Mouse (Mus musculus): ENCODE data around the gene Pid1.

The Pid1 gene

GRCm38 (mm10) chr1:84363967-84364366 lies at the start of gene Pid1:
Gene Pid1, minus strand, starts transcription at chr1:84364180.
- in situ Hi-C loops (cut with MboI, MseI): no loop called here

- in situ Hi-C loops (cut with MboI, MseI): no loop called here
These were observed 45.5 kb upstream of the Pid1 start for GRCm38 (mm10) chr1:84409514-84409913.

GRCm38 (mm10) chr1:84408873-84409272 lies 44.9 kb upstream of the Pid1 start:
- in situ Hi-C loops (cut with MboI, MseI): no loop called here

DNA sequence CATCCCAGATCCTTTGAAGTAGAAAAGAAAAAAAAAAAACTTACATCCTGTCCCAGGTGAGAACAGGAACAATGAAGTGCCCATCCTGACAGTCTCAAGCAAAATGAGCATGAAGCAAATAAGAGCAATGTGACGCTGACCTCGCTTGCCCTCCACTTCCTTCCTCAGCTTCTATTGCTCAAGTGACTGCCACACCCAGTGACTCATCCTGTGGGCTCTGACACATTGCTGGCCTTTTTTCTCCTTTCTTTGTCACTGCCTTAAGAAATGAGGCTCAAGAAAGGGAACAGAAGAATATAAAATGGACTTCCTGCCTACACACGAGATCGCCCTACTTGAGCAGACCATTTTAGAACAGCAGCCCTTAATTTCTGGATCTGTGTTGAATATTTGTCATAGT lies 42.9 kb upstream of the Pid1 start:
- in situ Hi-C loops (cut with MboI, MseI): no loop called here

DNA sequence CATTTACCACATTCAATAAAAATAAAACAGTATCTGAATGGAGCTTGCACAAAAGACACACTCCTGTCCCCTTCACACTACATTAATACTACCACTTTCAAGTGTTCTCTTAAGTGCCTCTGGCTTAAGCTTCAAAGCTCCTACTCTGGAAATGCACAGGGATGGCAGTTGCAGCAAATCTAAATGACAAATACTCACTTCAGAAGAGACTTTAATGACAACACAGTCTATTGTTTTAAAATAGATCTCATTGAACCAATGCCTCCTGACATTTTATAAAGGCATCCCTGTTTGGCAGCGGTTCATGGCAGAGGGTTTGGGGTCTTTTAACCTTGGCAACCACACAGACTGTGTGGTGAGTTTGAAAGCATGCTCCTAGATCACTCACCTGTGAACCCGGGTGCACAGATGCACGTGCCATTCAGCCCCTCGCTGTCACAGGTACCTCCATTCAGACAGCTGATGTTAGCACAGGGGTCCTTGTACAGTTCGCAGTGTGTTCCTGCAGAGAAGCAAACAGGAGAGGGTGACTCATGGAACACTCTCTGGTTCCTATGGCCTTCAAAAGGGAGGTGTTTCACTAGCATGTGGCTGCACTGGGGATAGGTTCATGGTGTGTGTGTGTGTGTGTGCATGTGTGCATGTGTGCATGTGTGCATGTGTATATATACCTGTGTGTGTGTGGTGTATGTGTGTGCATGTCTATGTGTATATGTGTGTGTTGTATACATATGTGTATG lies 41.7 kb upstream of the Pid1 start:
- in situ Hi-C loops (cut with MboI, MseI): no loop called here

DNA sequence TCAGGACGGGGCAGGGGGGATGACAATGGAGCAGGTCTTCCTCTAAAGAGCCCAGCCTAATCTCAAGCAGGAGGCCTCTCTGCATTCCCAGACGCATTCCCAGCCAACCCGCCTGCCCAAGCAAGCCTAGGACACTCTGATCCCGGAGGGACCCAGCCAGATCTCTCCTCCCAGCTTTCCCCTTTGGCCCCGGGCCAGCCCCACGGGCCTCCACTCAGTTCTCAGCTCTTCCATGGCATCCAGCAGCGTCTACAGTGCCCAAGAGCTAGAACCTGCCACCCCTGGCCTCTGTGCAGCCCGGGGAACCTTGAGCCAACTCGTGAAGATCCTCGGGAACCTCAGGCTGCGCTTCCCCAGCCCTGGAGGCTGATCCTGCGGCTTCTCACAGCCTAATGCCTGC lies 40.9 kb upstream of the Pid1 start:
- in situ Hi-C loops (cut with MboI, MseI): no loop called here

DNA sequence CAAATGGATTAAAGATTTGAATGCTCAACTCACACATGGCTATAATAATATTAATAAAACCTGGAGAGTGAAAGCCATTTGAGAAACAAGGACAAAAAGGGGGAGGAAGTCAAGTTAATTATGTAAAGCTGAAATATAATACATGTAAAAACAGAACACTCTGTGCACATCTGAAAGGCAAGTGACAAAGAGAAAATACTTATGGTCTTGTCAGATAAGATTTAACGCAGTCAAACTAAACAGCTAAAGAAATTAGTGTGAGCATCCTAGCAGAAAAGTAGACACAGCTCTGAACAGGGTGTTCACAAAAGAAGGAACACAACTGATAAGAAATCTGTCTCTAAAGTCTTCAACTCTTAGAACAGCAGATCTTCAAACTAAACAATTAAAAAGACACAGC lies 38.2 kb upstream of the Pid1 start:
- in situ Hi-C loops (cut with MboI, MseI): no loop called here

DNA sequence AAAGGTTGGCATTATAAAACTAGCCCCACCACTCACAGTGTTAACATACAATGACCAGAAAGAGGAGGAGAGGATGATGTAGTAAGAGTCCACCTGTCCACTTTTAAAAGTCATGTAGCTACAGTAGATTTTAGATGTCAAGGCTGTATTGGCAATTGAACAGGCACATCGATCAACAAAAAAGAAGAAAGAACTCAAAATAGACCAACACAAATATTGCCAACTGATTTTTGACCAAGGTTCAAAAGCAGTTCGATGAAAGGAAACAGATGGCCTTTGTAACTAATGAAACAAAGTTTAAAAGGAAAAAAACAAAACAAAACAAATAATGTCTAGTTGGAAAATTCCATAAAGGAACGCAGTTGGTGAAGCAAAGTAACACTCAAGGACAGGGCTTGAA lies 35.7 kb upstream of the Pid1 start:
- in situ Hi-C loops (cut with MboI, MseI): no loop called here

- in situ Hi-C loops (cut with MboI, MseI): no loop called here
These were observed 35.1 kb upstream of the Pid1 start for GRCm38 (mm10) chr1:84399118-84399517.

GRCm38 (mm10) chr1:84396787-84397186 lies 32.8 kb upstream of the Pid1 start:
- in situ Hi-C loops (cut with MboI, MseI): no loop called here

DNA sequence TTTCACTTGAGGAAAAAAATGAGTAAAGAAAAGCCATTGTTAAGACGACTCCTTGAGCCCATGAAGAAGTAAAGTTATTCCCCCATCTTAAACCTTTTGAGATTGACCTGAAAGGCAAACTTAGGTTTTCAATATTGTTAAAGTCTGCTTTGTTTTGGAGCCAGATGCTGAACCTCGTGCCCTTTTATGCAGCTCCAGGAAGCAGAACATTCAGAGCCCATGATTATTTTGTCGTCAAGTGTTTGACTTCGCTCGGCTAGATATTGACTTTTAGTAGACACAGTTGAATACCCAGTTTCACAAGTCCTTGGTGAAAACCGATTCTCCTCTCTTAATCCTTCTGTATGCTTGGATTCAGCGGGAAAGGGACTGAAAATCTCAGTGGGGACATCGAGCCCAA lies 31.9 kb upstream of the Pid1 start:
- in situ Hi-C loops (cut with MboI, MseI): no loop called here

- in situ Hi-C loops (cut with MboI, MseI): no loop called here
These were observed 27.0 kb upstream of the Pid1 start for GRCm38 (mm10) chr1:84390961-84391360.

- in situ Hi-C loops (cut with MboI, MseI): no loop called here
These were observed 23.6 kb upstream of the Pid1 start for GRCm38 (mm10) chr1:84387616-84388015.

DNA sequence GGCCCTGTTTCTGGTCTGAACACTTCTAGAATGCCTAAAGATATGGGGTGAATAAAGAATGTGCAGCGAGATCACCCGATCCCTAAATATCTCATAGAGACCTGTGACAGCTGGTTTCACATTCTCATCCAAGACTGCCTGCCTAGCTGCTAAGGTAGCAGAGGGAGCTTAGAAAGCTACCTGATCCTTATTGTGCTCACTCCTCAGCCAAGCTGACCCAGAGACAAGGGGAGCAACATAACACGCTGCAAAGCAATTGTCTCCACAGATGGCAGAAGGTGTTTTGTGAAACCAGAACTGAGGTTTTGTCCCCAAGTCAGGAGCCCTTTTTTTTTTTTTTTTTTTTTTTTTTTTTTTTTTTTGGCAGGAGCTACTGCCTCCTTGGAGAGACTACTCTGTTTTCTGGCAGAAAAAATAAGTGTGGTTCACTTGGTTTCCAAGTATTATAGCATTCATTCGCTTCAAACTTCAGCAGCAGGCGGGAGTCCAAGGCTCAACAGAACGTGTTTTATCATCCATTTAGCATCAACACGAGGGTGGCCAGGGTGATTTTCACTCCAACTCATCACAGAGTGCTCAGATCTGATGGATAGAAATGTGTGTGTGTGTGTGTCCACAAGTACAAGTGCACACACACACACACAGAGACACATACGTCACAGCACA lies 22.6 kb upstream of the Pid1 start:
- in situ Hi-C loops (cut with MboI, MseI): no loop called here

GRCm38 (mm10) chr1:84382709-84383108 lies 18.7 kb upstream of the Pid1 start:
- in situ Hi-C loops (cut with MboI, MseI): no loop called here

- in situ Hi-C loops (cut with MboI, MseI): no loop called here
These were observed 18.1 kb upstream of the Pid1 start for GRCm38 (mm10) chr1:84382064-84382463.

DNA sequence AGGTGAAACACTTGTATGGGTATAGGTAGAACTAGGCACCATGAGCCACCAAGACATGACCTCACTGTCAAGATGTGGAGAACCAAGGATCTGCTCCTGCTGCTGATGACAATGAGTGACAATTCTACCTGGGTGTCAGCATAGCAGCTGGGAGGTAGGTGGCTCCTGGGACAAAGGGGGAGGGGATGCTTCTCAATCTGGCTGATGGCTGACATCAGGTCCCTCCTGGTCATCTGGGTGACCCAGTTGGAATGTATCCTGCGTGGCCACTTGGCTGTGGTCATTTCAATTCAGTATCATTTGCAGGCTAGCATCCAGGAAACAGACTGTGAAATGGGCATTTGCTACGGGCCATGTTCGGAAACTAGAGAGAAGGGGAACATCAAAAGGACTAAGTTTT lies 16.9 kb upstream of the Pid1 start:
- in situ Hi-C loops (cut with MboI, MseI): no loop called here

DNA sequence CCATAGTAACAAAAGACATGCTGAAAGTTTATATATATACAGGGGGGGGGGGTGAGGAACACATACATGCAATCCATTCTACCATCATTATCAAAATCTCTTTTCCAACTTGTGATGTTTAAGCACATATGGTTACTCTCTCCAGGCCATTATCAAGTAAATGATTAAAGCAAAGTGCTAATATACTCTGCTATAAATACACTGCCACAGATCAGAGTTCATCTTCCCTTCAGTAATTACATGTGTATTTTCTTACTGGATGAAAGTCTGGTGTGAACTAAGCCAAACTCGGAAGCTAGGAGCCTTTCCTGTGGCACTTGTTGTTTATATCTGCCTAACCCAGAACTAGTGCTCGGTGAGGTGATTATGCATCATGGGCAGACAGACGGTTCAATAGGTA lies 3.8 kb upstream of the Pid1 start:
- in situ Hi-C loops (cut with MboI, MseI): no loop called here

GRCm38 (mm10) chr1:84366553-84366952 lies 2.6 kb upstream of the Pid1 start:
- in situ Hi-C loops (cut with MboI, MseI): no loop called here

- in situ Hi-C loops (cut with MboI, MseI): no loop called here
These were observed 1.0 kb downstream of the Pid1 start for GRCm38 (mm10) chr1:84362709-84363617.

GRCm38 (mm10) chr1:84362209-84362608 lies 1.8 kb downstream of the Pid1 start:
- in situ Hi-C loops (cut with MboI, MseI): no loop called here

GRCm38 (mm10) chr1:84361389-84361788 lies 2.6 kb downstream of the Pid1 start:
- in situ Hi-C loops (cut with MboI, MseI): no loop called here

Measured in T-helper 2 cell (primary cell).